Mouse (Mus musculus): Measurements from ENCODE around the gene Fth1. TPM values are rescaled to one million over a fixed set of nuclear protein-coding genes. Genes with fewer than 3 reads are reported as not detected.
A peak's percentile ranks its signal among the peaks of the same experiment; 100 is the strongest.

The Fth1 gene
- total and polyA plus RNA-seq, 2 experiments from 2014 or later, result 524 to 3,148 TPM

- no peaks in the 10 kb centered on the region for H3K36me3 ChIP-seq (replicated peaks; ENCODE audit: control insufficient read depth, insufficient read depth, low read length)
- H3K9ac ChIP-seq (replicated peaks; ENCODE audit: low read depth, low read length), result no peak overlapping the region
- no peak for TF ChIP-seq EP300 (IDR thresholded peaks at IDR 0.05; ENCODE audit: low read depth)
- TF ChIP-seq CTCF (IDR thresholded peaks at IDR 0.05; ENCODE audit: low read depth), result no peak
- H3K4me2 ChIP-seq (ENCODE audit: low read depth, low read length), result no peak overlapping the region
- WGBS, result 22% methylated on average over 7 of the region's 7 CpGs
- no peaks in the 10 kb centered on the region for H3K27me3 ChIP-seq (ENCODE audit: control insufficient read depth, insufficient read depth, low read length)
- no peak overlapping the region for H3K4me3 ChIP-seq (ENCODE audit: low read depth, low read length)
- peak overlapping the region; percentile 70 for H3K27ac ChIP-seq (ENCODE audit: low read depth)
- H3K9me3 ChIP-seq (replicated peaks; ENCODE audit: control insufficient read depth, low read length), result peaks cover 7% of the 10 kb centered on the region
- H3K4me1 ChIP-seq (ENCODE audit: control insufficient read depth, insufficient read depth), result peaks cover 12% of the 10 kb centered on the region; the same call in 1 of the 2 replicates
- ATAC-seq (ENCODE audit: insufficient read depth, low read depth) (peak; percentile 82), DNase-seq (ENCODE audit: low spot score) (peak; percentile 77)
Observed at GRCm38 (mm10) chr19:9954055-9954810, 26.2 kb upstream of the Fth1 start.

GRCm38 (mm10) chr19:9954811-9955202 is 25.6 kb upstream of the Fth1 start:
- H3K4me3 ChIP-seq (ENCODE audit: low read depth, low read length), result no peak overlapping the region
- no peak overlapping the region for H3K9ac ChIP-seq (replicated peaks; ENCODE audit: low read depth, low read length)
- H3K36me3 ChIP-seq (replicated peaks; ENCODE audit: control insufficient read depth, insufficient read depth, low read length), result no peaks in the 10 kb centered on the region
- peak; percentile 55; the same call in 1 of the 2 replicates for ATAC-seq (ENCODE audit: insufficient read depth, low read depth)
- 0 out of 2 replicates have a peak, but pooled peaks have one; percentile 7 for TF ChIP-seq CTCF (IDR thresholded peaks at IDR 0.05; ENCODE audit: low read depth)
- no peak for TF ChIP-seq EP300 (IDR thresholded peaks at IDR 0.05; ENCODE audit: low read depth)
- peak overlapping the region; percentile 70 for H3K27ac ChIP-seq (ENCODE audit: low read depth)
- DNase-seq (ENCODE audit: low spot score), result no peak
- 36% methylated on average over 5 of the region's 5 CpGs for WGBS
- H3K4me2 ChIP-seq (ENCODE audit: low read depth, low read length), result no peak overlapping the region
- H3K4me1 ChIP-seq (ENCODE audit: control insufficient read depth, insufficient read depth), result peaks cover 12% of the 10 kb centered on the region; the same call in 1 of the 2 replicates
- peaks cover 5% of the 10 kb centered on the region for H3K9me3 ChIP-seq (replicated peaks; ENCODE audit: control insufficient read depth, low read length)
- H3K27me3 ChIP-seq (ENCODE audit: control insufficient read depth, insufficient read depth, low read length), result no peaks in the 10 kb centered on the region

GRCm38 (mm10) chr19:9955438-9955837 is 25.0 kb upstream of the Fth1 start:
- peaks cover 12% of the 10 kb centered on the region; the same call in 1 of the 2 replicates for H3K4me1 ChIP-seq (ENCODE audit: control insufficient read depth, insufficient read depth)
- H3K9ac ChIP-seq (replicated peaks; ENCODE audit: low read depth, low read length), result no peak overlapping the region
- 53% methylated on average over 1 of the region's 1 CpGs for WGBS
- TF ChIP-seq CTCF (IDR thresholded peaks at IDR 0.05; ENCODE audit: low read depth) (no peak), EP300 (IDR thresholded peaks at IDR 0.05; ENCODE audit: low read depth) (no peak)
- H3K4me2 ChIP-seq (ENCODE audit: low read depth, low read length), result no peak overlapping the region
- H3K4me3 ChIP-seq (ENCODE audit: low read depth, low read length), result no peak overlapping the region
- no peak for ATAC-seq (ENCODE audit: insufficient read depth, low read depth)
- no peaks in the 10 kb centered on the region for H3K36me3 ChIP-seq (replicated peaks; ENCODE audit: control insufficient read depth, insufficient read depth, low read length)
- no peaks in the 10 kb centered on the region for H3K27me3 ChIP-seq (ENCODE audit: control insufficient read depth, insufficient read depth, low read length)
- peak overlapping the region; percentile 70; the same call in 1 of the 2 replicates for H3K27ac ChIP-seq (ENCODE audit: low read depth)
- DNase-seq (ENCODE audit: low spot score), result no peak
- H3K9me3 ChIP-seq (replicated peaks; ENCODE audit: control insufficient read depth, low read length), result peaks cover 4% of the 10 kb centered on the region; the same call in 1 of the 2 replicates

- H3K4me2 ChIP-seq (ENCODE audit: low read depth, low read length), result no peak overlapping the region
- H3K27me3 ChIP-seq (ENCODE audit: control insufficient read depth, insufficient read depth, low read length), result no peaks in the 10 kb centered on the region
- TF ChIP-seq EP300 (IDR thresholded peaks at IDR 0.05; ENCODE audit: low read depth), result no peak
- no peak for TF ChIP-seq CTCF (IDR thresholded peaks at IDR 0.05; ENCODE audit: low read depth)
- peaks cover 4% of the 10 kb centered on the region; the same call in 1 of the 2 replicates for H3K9me3 ChIP-seq (replicated peaks; ENCODE audit: control insufficient read depth, low read length)
- H3K4me1 ChIP-seq (ENCODE audit: control insufficient read depth, insufficient read depth), result peaks cover 12% of the 10 kb centered on the region; the same call in 1 of the 2 replicates
- no peak overlapping the region for H3K4me3 ChIP-seq (ENCODE audit: low read depth, low read length)
- no peak for DNase-seq (ENCODE audit: low spot score)
- 52% methylated on average over 4 of the region's 4 CpGs for WGBS
- H3K27ac ChIP-seq (ENCODE audit: low read depth), result no peak overlapping the region
- no peak overlapping the region for H3K9ac ChIP-seq (replicated peaks; ENCODE audit: low read depth, low read length)
- no peak for ATAC-seq (ENCODE audit: insufficient read depth, low read depth)
- H3K36me3 ChIP-seq (replicated peaks; ENCODE audit: control insufficient read depth, insufficient read depth, low read length), result no peaks in the 10 kb centered on the region
Observed at GRCm38 (mm10) chr19:9956624-9957388, 23.6 kb upstream of the Fth1 start.

GRCm38 (mm10) chr19:9957965-9958364 is 22.4 kb upstream of the Fth1 start:
- Histone ChIP-seq H3K4me2 (ENCODE audit: low read depth, low read length) (no peak overlapping the region), H3K9me3 (replicated peaks; ENCODE audit: control insufficient read depth, low read length) (no peaks in the 10 kb centered on the region), H3K9ac (replicated peaks; ENCODE audit: low read depth, low read length) (no peak overlapping the region), H3K4me3 (ENCODE audit: low read depth, low read length) (no peak overlapping the region), H3K4me1 (ENCODE audit: control insufficient read depth, insufficient read depth) (peaks cover 12% of the 10 kb centered on the region; the same call in 1 of the 2 replicates), H3K27ac (ENCODE audit: low read depth) (no peak overlapping the region), H3K36me3 (replicated peaks; ENCODE audit: control insufficient read depth, insufficient read depth, low read length) (no peaks in the 10 kb centered on the region), H3K27me3 (ENCODE audit: control insufficient read depth, insufficient read depth, low read length) (no peaks in the 10 kb centered on the region)
- DNase-seq (ENCODE audit: low spot score), result no peak
- TF ChIP-seq EP300 (IDR thresholded peaks at IDR 0.05; ENCODE audit: low read depth) (no peak), CTCF (IDR thresholded peaks at IDR 0.05; ENCODE audit: low read depth) (no peak)
- no peak for ATAC-seq (ENCODE audit: insufficient read depth, low read depth)
- 73% methylated on average over 5 of the region's 5 CpGs for WGBS

Data from heart, postnatal 0 days (tissue).